Mouse (Mus musculus): ENCODE results near the gene Vps13d.

The Vps13d gene

GRCm38 (mm10) chr4:145009934-145010333 lies 184.9 kb downstream of the Vps13d start:
- no peak for DNase-seq (ENCODE audit: low spot score in 2 of 2)

- DNase-seq (ENCODE audit: low spot score in 2 of 2) = no peak
Measured at GRCm38 (mm10) chr4:145009437-145009836, 185.4 kb downstream of the Vps13d start.

GRCm38 (mm10) chr4:145005943-145006545 lies 188.8 kb downstream of the Vps13d start:
- no peak for DNase-seq (ENCODE audit: low spot score in 2 of 2)

- no peak for DNase-seq (ENCODE audit: low spot score in 2 of 2)
Measured at GRCm38 (mm10) chr4:145004176-145004575, 190.6 kb downstream of the Vps13d start.

GRCm38 (mm10) chr4:145002733-145003132 lies 192.1 kb downstream of the Vps13d start:
- DNase-seq (ENCODE audit: low spot score in 2 of 2) = no peak

- DNase-seq (ENCODE audit: low spot score in 2 of 2) = no peak
Measured at GRCm38 (mm10) chr4:144999903-145000382, 194.9 kb downstream of the Vps13d start.

- peak in 1 of 2 experiments; percentile 40 for DNase-seq (ENCODE audit: low spot score in 2 of 2)
Measured at GRCm38 (mm10) chr4:144999572-144999880, 195.3 kb downstream of the Vps13d start.

GRCm38 (mm10) chr4:144998808-144999571 lies 195.8 kb downstream of the Vps13d start:
- DNase-seq (ENCODE audit: low spot score in 2 of 2) = peak in 1 of 2 experiments; percentile 30

GRCm38 (mm10) chr4:144997887-144998658 lies 196.7 kb downstream of the Vps13d start:
- no peak for DNase-seq (ENCODE audit: low spot score in 2 of 2)

- no peak for DNase-seq (ENCODE audit: low spot score in 2 of 2)
Measured at GRCm38 (mm10) chr4:144996996-144997820, 197.6 kb downstream of the Vps13d start.

- DNase-seq (ENCODE audit: low spot score in 2 of 2) = no peak
Measured at GRCm38 (mm10) chr4:144995826-144996225, 199.0 kb downstream of the Vps13d start.

- DNase-seq (ENCODE audit: low spot score in 2 of 2) = no peak
Measured at GRCm38 (mm10) chr4:144993047-144993917, 201.5 kb downstream of the Vps13d start.

- no peak for DNase-seq (ENCODE audit: low spot score in 2 of 2)
Measured at GRCm38 (mm10) chr4:144992413-144992812, 202.4 kb downstream of the Vps13d start.

- no peak for DNase-seq (ENCODE audit: low spot score in 2 of 2)
Measured at GRCm38 (mm10) chr4:144988443-144989206, 206.2 kb downstream of the Vps13d start.

- DNase-seq (ENCODE audit: low spot score in 2 of 2) = no peak
Measured at GRCm38 (mm10) chr4:144986016-144986805, 208.6 kb downstream of the Vps13d start.

- DNase-seq (ENCODE audit: low spot score in 2 of 2) = no peak
Measured at GRCm38 (mm10) chr4:144983821-144984371, 210.9 kb downstream of the Vps13d start.

- no peak for DNase-seq (ENCODE audit: low spot score in 2 of 2)
Measured at GRCm38 (mm10) chr4:144983228-144983744, 211.5 kb downstream of the Vps13d start.

- no peak for DNase-seq (ENCODE audit: low spot score in 2 of 2)
Measured at GRCm38 (mm10) chr4:144980811-144981551, 213.8 kb downstream of the Vps13d start.
